Mouse (Mus musculus) lung, postnatal 0 days (tissue): ENCODE measurements around the gene App. TPM values are rescaled to one million over a fixed set of nuclear protein-coding genes. Genes with fewer than 3 reads are reported as not detected.

Experiments used
- ATAC-seq: fragments of 200-750 bp; cut with Nextera tagmentation; 2 replicates; pipeline ENCODE4 v1.8.0; 2017; ENCODE audit warnings: moderate library complexity
- DNase-seq: peaks from one replicate; pipeline ENCODE4 v3.0.0-alpha.2; 2016; ENCODE audit warnings: low spot score
- H3K27ac ChIP-seq: fragments of 300-500 bp; sonication (generic); 2 replicates; pipeline ENCODE4 v1.5.1; 2014; ENCODE audit warnings: antibody characterized with exemption, mild to moderate bottlenecking, low read length, mixed read lengths
- H3K27me3 ChIP-seq: fragments of 300-500 bp; sonication (generic); replicated peaks from 2 replicates; pipeline ENCODE4 v1.6.1; 2014; ENCODE audit warnings: low read length, mixed read lengths; ENCODE audit not compliant: insufficient read depth
- H3K36me3 ChIP-seq: fragments of 300-500 bp; sonication (generic); 2 replicates; pipeline ENCODE4 v1.6.1; 2014; ENCODE audit warnings: low read length, mixed read lengths; ENCODE audit not compliant: insufficient read depth
- H3K4me1 ChIP-seq: fragments of 300-500 bp; sonication (generic); 2 replicates; pipeline ENCODE4 v1.6.1; 2014; ENCODE audit warnings: antibody characterized with exemption, low read depth, low read length, mixed read lengths; ENCODE audit not compliant: insufficient read depth
- H3K4me2 ChIP-seq: fragments of 300-500 bp; sonication (generic); replicated peaks from 2 replicates; pipeline ENCODE4 v1.6.1; 2014; ENCODE audit warnings: low read depth, mild to moderate bottlenecking, low read length, moderate library complexity, mixed read lengths
- H3K4me3 ChIP-seq: fragments of 300-500 bp; sonication (generic); 2 replicates; pipeline ENCODE4 v1.5.1; 2014; ENCODE audit warnings: low read depth, low read length
- H3K9ac ChIP-seq: fragments of 300-500 bp; sonication (generic); replicated peaks from 2 replicates; pipeline ENCODE4 v1.6.1; 2014; ENCODE audit warnings: low read depth, mild to moderate bottlenecking
- H3K9me3 ChIP-seq: fragments of 300-500 bp; sonication (generic); 2 replicates; pipeline ENCODE4 v1.6.1; 2016; ENCODE audit warnings: low read length, mixed read lengths
- CTCF ChIP-seq: IDR thresholded peaks from 2 replicates; pipeline ENCODE4 v1.5.1; 2016; ENCODE audit warnings: antibody characterized with exemption, mild to moderate bottlenecking
- EP300 ChIP-seq: IDR thresholded peaks from 2 replicates; pipeline ENCODE4 v1.6.1; 2016; ENCODE audit warnings: antibody characterized with exemption, mild to moderate bottlenecking, control low read depth
- WGBS: fragments of 180-500 bp; shearing (Covaris S2); extraction: QIAGEN DNeasy Blood & Tissue Kit; methylation state at CpG from one replicate; pipeline ENCODE4 v1.1.7; 2014; 5-methylcytosine and 5-hydroxymethylcytosine counted together
- polyA plus RNA-seq: library from polyadenylated mRNA; unstranded; fragments of >200 nt; fragmentation: Nextera tagmentation; extraction: Ambion mirVana; gene quantifications from 2 replicates; pipeline ENCODE4 v1.2.1, GENCODE M21; 2015

App gene
- polyA plus RNA-seq, 1 experiment from 2014 or later: 425 TPM

GRCm38 (mm10) chr16:85143188-85143587 lies 30.4 kb downstream of the App start:
- 74% methylated on average over 3 of the region's 3 CpGs for WGBS
- DNase-seq (no peak), ATAC-seq (no peak)
- H3K27me3 ChIP-seq: no peaks in the 10 kb centered on the region
- no peaks in the 10 kb centered on the region for H3K9me3 ChIP-seq
- H3K27ac ChIP-seq: no peak overlapping the region
- H3K36me3 ChIP-seq: no peaks in the 10 kb centered on the region
- H3K4me2 ChIP-seq: no peak overlapping the region
- TF ChIP-seq EP300 (no peak), CTCF (no peak)
- 0 out of 2 replicates have a peak, but pooled peaks cover 5% of the 10 kb centered on the region for H3K4me1 ChIP-seq
- H3K9ac ChIP-seq: no peak overlapping the region
- no peak overlapping the region for H3K4me3 ChIP-seq

- Histone ChIP-seq H3K27ac (no peak overlapping the region), H3K4me1 (0 out of 2 replicates have a peak, but pooled peaks cover 3% of the 10 kb centered on the region), H3K9ac (no peak overlapping the region), H3K27me3 (no peaks in the 10 kb centered on the region), H3K4me2 (no peak overlapping the region), H3K4me3 (no peak overlapping the region), H3K9me3 (no peaks in the 10 kb centered on the region), H3K36me3 (no peaks in the 10 kb centered on the region)
- WGBS: 51% methylated on average over 4 of the region's 4 CpGs
- TF ChIP-seq EP300 (no peak), CTCF (no peak)
- DNase-seq: peak; percentile 25
- no peak for ATAC-seq
Measured at GRCm38 (mm10) chr16:85141404-85141803, 32.2 kb downstream of the App start.

- H3K9me3 ChIP-seq: no peaks in the 10 kb centered on the region
- 0 out of 2 replicates have a peak overlapping the region, but pooled peaks have one; percentile 1 for H3K27ac ChIP-seq
- peaks cover 7% of the 10 kb centered on the region; the same call in 1 of the 2 replicates for H3K4me1 ChIP-seq
- no peaks in the 10 kb centered on the region for H3K27me3 ChIP-seq
- no peak overlapping the region for H3K4me3 ChIP-seq
- WGBS: 62% methylated on average over 9 of the region's 9 CpGs
- H3K4me2 ChIP-seq: no peak overlapping the region
- ATAC-seq (peak; percentile 27; the same call in 1 of the 2 replicates), DNase-seq (peak; percentile 31)
- H3K9ac ChIP-seq: no peak overlapping the region
- H3K36me3 ChIP-seq: no peaks in the 10 kb centered on the region
- no peak for TF ChIP-seq CTCF
- TF ChIP-seq EP300: no peak
Measured at GRCm38 (mm10) chr16:85139178-85139604, 34.4 kb downstream of the App start.

DNA sequence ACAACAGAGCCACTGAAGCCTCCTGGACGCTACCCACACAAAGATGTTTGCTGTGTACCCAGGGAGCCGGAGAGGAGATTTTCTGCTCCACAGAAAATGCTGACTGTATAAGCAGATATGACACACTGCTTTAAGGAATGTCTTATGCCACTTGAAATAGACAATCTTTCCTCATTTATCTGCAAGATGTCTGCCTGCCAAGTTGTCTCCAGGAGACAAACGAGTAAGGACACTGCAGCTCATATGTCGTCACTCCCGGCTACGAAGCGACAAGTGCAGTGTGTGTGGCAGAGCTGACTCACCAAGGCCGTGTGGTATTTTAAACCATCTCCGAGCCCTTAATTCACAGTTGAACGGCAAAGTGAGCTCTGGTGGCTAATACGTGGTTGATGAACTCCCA lies 36.2 kb downstream of the App start:
- WGBS: 55% methylated on average over 11 of the region's 11 CpGs
- TF ChIP-seq CTCF: no peak
- Histone ChIP-seq H3K4me3 (no peak overlapping the region), H3K9ac (no peak overlapping the region), H3K4me1 (peaks cover 15% of the 10 kb centered on the region; the same call in 1 of the 2 replicates), H3K36me3 (no peaks in the 10 kb centered on the region), H3K27ac (no peak overlapping the region), H3K9me3 (no peaks in the 10 kb centered on the region), H3K4me2 (no peak overlapping the region), H3K27me3 (no peaks in the 10 kb centered on the region)
- DNase-seq: peak; percentile 29
- no peak for ATAC-seq

DNA sequence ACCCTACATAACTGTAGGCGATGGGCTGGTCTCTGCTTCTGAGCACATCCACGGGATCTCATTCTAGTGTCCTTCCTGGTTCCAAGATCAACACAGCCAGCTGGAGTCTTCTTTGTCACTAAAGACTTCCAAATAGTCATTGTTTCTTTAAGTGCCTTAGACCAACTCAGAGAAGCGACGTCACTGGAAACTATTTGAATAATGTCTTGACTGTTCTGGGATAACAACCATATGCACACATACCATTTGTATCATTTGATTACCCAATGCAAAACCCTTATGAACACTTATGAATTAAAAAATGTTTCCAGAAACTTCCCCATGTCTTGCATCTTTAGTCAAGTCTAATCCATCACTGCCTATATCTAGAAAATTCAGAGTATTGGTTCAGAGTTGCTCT lies 37.5 kb downstream of the App start:
- 44% methylated on average over 4 of the region's 4 CpGs for WGBS
- TF ChIP-seq CTCF (no peak), EP300 (peak; percentile 63)
- ATAC-seq (peak; percentile 25), DNase-seq (peak; percentile 91)
- H3K36me3 ChIP-seq: no peaks in the 10 kb centered on the region
- H3K27me3 ChIP-seq: no peaks in the 10 kb centered on the region
- H3K27ac ChIP-seq: no peak overlapping the region
- no peak overlapping the region for H3K4me2 ChIP-seq
- H3K4me3 ChIP-seq: no peak overlapping the region
- H3K4me1 ChIP-seq: peaks cover 19% of the 10 kb centered on the region
- H3K9ac ChIP-seq: no peak overlapping the region
- no peaks in the 10 kb centered on the region for H3K9me3 ChIP-seq

DNA sequence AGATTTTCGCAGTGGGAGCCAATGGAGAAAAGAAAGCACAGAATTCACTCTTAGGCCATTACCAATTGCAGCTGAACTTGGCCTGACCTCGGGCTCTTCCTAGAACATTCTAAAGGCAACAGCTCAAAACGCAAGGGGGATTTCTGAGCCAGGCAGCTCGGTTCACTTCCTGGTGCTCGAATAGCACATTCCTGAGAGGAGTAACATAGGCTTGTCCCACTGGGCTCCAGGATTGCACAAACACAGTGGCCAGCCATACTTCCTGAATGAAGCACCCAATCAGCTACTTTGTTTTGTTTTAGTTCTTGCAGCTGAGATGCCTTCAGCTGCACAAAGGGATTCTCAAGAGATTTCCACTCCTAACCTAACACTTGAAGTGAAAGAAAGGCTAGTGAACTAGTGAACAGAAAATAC lies 40.1 kb downstream of the App start:
- 6% methylated on average over 5 of the region's 5 CpGs for WGBS
- Histone ChIP-seq H3K9me3 (no peaks in the 10 kb centered on the region), H3K9ac (peak overlapping the region; percentile 16; the same call in 1 of the 2 replicates), H3K4me2 (peak overlapping the region; percentile 60), H3K36me3 (no peaks in the 10 kb centered on the region), H3K4me1 (peaks cover 24% of the 10 kb centered on the region), H3K27ac (peak overlapping the region; percentile 95), H3K27me3 (no peaks in the 10 kb centered on the region), H3K4me3 (peak overlapping the region; percentile 31)
- ATAC-seq: peak; percentile 96
- peak; percentile 98 for DNase-seq
- peak; percentile 50 for TF ChIP-seq CTCF
- peak; percentile 85 for TF ChIP-seq EP300

GRCm38 (mm10) chr16:85133057-85133456 lies 40.5 kb downstream of the App start:
- H3K27ac ChIP-seq: peak overlapping the region; percentile 95
- 28% methylated on average over 8 of the region's 8 CpGs for WGBS
- H3K27me3 ChIP-seq: no peaks in the 10 kb centered on the region
- H3K36me3 ChIP-seq: no peaks in the 10 kb centered on the region
- DNase-seq (peak; percentile 82), ATAC-seq (peak; percentile 55)
- peak overlapping the region; percentile 60 for H3K4me2 ChIP-seq
- no peaks in the 10 kb centered on the region for H3K9me3 ChIP-seq
- peak overlapping the region; percentile 31 for H3K4me3 ChIP-seq
- TF ChIP-seq CTCF (no peak), EP300 (no peak)
- H3K9ac ChIP-seq: no peak overlapping the region
- peaks cover 28% of the 10 kb centered on the region for H3K4me1 ChIP-seq
